Mouse (Mus musculus) gastrocnemius, adult 8-10 months (tissue): Measurements from ENCODE around the gene Zc3h6. TPM values are rescaled to one million over a fixed set of nuclear protein-coding genes. Genes with fewer than 3 reads are reported as not detected.

Experiments
- DNase-seq, 2 experiments: peaks; one replicate each; pipeline ENCODE4 v3.0.0; 2022; ENCODE audit warnings: low spot score in 2 of 2
- microRNA-seq: library from miRNA; unstranded; fragments of <30 nt; microRNA quantifications from one replicate; pipeline ENCODE4 v1.2.0, GENCODE M21; 2022
- total RNA-seq, 4 experiments: library from RNA; stranded (reverse); gene quantifications; 2 replicates each; pipeline ENCODE4 v1.2.4; 2022

Zc3h6 gene
- total RNA-seq, 4 experiments from 2014 or later = 6.4 to 11.8 (median 10.0) TPM

DNA sequence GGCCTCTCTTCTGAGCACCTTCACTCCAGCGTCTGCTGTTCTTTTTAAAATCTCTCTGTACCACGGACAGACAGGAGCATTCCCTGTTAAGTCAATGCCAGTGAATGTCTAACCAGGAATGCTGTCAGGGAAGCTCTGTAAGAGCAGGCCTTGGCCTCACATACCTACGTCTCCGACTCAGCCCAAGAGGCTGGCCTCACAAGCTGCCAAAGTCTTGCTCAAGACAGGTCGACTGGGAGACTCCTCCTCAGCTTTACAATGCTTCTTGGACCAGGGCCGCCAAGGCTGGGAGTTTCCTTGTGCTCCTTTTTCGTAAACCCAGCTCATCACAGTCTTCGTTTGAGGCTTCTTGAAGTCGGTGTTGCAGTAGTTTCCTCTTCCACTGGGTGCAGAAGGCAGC is 57.6 kb downstream of the Zc3h6 start:
- no peak for DNase-seq

DNA sequence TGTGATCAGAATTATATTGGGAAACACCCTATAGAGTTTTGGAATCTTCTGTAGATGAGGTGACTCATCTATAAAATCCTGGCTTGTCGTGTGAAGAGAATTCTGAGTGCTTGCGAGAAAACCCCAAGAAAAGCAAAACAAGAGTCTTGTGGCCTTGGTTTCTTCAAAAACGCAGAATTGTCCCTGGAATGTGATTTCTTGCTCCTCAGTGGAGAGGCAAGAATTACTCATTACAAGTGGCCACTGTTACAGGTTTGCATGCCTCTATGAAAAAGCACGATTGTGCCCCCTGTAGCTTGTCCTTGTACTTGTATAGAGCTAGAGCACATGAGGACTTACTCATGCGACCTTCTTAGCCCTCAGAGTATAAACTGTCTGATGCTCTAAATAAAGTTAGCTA is 68.2 kb downstream of the Zc3h6 start:
- DNase-seq = no peak

DNA sequence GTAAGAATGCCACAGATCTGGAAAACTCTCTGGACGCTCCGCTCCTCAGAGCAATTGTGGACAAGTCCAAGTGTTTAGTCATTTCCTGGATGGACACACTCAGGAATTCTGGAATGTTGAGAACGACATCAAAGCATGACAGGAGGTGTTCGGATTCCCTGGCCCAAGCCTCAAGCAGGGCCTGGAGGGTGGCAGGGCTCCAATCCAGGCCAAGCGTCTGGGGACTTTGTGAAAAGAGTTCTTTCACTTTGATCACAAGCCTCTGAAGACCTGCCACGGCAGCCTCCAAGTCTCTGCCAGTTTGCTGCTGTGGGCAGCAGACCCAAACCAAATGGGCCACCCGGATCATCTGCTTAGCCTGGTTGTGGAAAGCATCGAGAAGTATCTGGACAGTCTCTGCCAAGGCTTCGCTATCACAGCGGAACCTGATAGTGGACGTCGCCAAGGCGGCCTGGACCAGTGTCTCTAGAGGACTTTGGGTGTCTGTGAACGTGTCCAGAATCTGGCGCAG is 71.3 kb downstream of the Zc3h6 start:
- DNase-seq = no peak

DNA sequence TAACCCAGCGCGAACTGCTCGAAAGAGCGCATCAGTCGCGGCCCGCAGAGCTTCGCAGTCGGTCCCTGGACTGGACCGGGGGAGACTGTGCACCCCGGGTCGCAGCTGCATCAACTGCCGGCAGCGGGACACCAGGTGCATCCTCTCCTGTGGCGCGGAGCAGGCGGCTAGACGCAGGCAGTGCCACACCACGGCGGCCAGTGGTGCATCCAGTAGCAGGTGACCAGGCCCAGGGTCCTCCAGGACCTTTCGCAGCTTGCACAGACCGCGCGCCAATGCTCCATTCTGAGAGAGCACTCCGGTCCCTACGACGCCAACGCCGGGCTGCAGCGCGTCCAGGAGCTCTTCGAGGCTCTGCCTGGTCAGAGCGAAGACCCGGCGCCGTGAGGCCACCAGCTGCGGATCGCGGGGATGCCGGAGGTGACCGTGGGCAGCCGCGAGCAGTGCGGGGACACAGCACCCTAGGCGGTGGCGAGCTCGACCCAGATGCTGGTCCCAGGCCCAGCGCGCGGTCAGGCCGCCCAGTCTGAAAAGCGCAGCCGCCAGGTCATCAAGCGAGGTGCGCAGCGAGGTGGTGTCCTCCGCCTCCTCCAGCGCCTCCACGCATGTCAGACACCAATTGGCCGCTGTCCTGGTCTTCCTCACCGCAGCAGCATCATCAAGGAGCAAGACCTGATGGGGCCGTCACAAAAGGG is 71.9 kb downstream of the Zc3h6 start:
- DNase-seq = no peak

DNA sequence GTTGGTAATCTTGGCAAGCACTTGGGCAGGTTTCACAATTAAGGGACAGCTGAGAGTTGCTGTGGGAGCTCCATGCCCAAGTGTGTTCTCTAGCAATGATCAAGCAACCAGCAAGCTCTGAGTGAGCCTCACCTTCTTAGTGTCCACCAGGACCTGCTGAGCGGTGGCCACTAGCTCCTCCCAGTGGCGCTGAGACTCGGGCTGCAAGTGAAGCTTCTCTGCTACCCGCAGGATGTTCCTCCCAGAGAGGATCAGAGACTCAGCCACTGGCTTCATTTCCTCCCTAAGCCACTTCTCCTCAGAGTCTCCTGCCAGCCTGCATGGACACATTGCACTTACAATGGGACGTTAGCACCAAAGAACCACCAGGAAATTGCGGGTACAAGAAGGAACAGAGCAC is 73.4 kb downstream of the Zc3h6 start:
- DNase-seq = no peak

DNA sequence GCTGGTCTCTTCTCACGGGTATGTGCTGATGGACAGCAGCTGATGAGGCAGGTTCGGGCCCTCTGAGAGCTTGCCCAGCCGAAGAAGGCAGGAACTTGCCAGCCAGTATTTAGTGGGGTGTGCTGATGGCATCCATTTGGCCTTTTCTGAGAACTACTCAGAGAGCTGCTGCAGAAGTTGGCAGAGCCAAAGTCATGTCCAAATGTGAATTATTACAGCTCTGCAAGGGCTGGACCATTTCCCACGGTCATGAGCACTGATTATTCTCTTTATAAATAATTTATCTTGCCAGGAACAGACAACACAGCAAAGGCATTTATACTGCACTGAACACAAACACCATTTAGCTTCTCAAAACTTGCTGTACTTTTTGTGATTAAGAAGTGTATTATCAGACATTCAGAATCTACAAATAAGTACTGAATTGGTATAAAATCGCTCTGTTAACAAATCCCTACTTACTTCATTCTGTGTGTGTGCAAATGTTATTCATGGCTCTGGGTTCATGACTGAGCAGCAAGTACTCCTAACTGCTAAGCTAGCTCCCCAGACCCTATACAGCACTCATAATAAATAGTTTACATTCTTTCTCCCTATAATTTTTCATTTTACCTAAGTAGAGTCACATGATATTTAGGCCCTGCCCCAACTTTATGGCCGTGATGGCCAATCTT is 79.1 kb downstream of the Zc3h6 start:
- no peak for DNase-seq

DNA sequence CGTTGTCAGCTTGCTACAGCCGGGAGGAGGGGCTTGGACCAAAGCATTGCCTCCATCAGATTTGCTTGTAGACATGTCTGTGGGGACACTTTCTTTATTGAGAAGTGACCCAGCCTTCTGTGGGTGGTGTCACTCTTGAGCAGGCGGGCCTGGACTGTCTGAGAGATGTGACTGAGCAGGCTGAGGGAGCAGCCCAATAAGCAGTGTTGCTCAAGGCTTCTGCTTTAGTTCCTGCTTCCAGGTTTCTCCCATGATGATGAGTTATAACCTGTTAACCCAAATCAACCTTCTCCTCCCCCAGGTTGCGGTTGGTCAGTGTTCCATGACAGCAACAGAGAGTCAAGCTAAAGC is 79.6 kb downstream of the Zc3h6 start:
- no peak for DNase-seq

DNA sequence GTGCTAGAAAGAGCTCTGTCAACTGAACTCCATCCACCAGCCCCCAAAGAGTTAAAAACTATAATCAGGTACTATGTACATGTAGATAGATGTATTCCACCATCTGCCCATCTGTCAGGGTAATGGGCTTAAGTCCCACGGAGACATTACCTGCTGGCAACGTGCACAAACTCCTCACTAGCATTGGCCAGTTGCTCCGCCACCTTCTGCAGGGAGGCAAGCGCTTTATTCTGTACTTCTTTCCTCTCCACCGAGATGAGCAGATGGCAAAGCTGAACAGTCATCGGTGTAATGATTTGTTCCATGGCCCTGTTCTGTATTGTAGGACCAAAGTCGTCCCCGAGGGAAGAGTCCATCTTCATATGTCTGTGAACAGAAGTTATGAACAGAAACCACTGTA is 80.6 kb downstream of the Zc3h6 start, which contains the start of gene Vinac1:
Gene Vinac1 (minus strand): TSS at position 362 of the 400 bp plus-strand sequence.
- DNase-seq = no peak

DNA sequence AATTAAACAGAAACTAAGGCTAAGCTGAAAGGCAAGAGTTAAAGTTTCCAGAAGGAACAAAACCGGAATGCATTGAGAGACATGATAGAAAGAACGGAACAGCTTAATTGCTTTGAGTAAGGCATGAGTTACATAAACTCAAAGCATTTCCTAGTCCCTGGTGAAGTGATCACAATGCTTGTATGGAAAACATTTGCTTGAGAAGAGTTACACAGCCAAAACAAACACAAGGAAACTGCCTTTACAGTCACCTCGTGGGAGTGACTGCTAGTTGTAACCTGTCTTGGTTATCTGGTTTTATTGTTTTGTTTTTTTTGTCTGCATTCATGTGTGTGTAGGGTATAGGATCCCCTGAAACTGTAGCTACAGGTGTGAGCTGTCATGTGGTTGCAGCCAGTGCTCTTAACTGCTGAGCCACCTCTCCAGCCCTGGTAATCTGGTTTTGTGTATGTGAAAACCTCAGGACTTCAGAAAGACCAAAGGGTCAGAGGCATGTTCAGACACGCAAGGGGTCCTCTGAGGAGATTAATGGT is 85.3 kb downstream of the Zc3h6 start:
- DNase-seq = no peak

DNA sequence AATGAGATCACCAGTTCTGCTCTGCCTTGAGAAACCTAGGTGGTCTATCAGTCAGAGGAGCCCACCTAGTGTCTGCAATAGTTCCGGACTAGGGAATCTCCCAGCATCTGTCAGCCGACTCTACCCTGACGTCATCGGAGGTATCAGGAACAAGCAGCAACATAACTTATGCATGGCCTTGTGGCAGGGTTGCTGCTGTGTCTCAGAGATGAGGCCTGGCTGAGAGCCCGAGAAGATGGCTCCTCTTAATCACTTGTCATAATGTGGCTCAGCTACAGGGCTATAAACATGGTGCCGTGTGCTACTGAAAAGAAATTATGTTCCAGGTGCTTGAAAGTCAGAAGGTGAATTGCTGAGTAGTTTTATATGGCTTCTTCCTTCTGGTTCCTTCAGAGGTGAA is 88.5 kb downstream of the Zc3h6 start:
- DNase-seq = no peak

DNA sequence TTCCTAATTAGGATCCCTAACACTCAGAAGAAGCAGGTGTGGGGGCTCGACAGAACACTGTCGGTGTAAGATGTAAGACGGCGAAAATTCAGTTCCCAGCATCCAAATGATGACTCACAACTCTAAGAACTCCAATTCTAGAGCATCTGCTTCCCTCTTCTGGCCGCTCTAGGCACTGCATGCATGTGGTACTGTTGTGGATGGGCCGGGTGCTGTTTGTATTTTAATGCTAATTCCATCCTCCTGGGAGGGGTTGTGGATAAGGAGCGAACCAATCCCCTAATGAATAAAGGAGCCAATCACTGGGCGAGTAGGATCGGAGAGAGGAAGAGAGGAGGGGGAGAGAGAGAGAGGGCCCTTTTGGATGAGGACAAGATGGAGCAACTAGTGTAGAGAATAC is 89.4 kb downstream of the Zc3h6 start:
- DNase-seq = no peak

DNA sequence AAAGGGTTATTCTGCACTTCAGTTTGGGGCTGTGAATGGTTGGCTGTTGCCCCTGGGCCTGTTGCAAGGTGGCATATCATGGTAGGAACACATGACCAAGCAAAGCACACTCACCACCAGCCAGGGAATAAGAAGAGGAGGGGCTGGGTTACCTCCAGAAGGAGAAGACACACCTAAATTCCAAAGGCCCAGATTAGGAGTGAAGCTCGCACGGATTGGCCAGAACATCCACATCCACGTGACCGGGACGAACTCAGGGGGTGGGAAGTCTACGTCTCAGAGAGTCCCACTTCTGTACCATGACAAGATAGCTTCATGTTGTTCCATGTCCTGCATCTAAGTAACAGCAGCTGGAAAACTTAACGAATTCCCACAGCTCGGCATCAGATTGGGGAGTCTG is 90.1 kb downstream of the Zc3h6 start:
- DNase-seq = no peak

DNA sequence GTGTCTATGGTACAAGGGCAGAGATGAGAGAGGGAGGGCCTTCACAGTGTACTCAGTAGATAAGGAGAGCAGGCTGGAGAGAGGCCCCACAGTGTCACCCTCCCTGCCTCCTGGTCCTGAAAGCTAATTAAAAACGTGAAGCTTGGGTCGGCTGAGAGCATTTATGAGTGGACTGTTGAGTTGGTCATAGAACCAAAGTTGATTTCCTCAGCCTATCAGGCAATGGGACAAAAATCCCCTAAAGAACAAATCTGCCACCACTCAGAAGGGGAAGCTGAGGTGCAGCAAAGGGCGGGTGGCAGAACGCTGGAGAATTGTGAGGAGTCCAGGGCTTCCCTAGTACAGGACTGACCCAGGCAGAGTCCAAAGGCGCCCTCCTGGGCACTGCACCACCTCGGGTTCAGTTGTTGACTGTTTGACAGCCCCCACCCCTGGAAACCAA is 90.7 kb downstream of the Zc3h6 start:
- DNase-seq = no peak

DNA sequence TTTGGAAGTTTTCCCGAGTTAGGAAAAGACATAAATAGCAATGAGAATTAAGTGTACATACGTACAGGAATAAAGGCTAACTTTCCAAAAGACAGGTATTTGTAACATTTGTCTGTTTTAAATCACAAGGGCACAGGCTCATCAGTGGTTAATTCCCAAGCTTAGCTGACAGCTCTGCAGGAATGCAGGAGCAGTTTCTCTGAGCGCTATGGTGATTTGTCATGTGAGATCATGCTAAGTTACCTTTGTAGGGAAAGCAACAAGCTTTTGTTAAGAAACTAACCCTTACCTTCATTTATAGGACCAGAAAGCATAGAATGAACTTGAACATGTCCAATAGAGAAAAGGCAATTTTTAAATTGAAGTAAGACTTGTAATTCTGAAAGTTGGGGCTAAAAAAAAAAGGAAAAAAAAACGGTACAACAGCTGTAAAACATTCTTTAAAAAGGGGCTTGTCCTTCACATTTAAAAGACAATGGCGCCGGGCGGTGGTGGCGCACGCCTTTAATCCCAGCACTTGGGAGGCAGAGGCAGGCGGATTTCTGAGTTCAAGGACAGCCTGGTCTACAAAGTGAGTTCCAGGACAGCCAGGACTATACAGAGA is 94.4 kb downstream of the Zc3h6 start:
- DNase-seq = no peak

DNA sequence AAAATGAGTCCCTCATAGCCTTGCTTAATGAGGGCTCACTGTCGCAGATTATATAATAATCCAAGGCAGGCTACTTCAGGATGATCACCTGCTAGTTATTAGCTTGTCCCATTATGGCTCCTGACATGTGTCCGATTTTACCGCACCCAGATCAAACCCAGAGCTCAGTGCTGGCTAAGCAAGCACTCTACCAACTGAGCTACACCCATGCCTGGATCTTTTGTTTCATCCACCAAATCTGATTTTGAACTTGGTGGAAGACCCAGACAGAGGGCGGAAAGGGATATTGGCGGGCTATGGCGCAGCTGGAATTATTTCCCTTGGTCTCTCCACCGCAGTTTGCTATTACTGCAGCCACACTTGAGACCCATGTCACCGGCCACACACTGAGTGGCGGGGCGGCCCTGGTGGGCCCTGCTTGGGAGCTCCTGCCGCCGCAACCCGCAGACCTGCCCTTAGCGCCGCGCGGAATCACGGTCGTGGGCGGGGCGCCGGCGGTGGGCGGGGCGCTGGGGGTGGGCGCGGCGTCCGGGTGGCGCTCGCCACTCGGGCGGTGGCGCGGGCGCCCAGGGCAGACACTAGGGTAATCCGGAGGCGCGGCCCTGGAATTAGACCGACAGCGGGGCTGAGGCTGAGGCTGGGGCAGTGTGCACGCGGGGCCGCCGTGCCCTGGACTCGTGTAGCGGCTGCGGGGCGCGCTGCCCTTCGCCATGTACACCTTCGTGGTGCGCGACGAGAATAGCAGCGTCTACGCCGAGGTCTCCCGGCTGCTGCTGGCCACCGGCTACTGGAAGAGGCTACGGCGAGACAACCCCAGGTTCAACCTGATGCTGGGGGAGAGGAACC is 98.5 kb downstream of the Zc3h6 start, which contains the start of gene Ttl:
Gene Ttl (plus strand): TSS at position 506 of the 846 bp plus-strand sequence.
- DNase-seq = peak; percentile 63 to 76

DNA sequence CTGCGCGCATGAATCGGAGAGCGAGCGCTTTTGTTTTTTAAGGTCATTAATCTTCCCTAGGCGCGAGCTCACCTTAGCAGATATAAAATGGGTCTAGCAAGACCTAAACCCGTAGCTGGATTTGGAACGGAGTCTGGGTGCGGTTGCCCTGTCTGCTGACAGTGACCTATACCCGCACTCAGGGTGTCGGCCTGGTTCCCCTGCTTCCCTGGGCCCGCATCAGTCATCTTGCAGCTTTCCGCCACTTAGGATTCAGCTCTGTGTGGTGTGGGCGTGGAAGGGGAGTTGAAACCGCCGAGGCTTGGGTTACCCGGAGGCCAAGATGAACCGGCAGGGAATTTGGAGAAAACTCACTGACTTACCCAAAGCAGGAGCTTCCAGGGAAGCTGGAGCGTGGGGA is 99.1 kb downstream of the Zc3h6 start:
- peak; percentile 18 to 24 for DNase-seq

Small RNA genes within 50 kb of the gene (microRNA-seq; reads per million reads assigned to microRNA genes)
- not detected for gene Gm22859

Other genes starting within 250 kb of the Zc3h6 start
- 10 to 100 TPM; 11.1 to 16.4 (median 14.1) TPM for gene Tmem87b, start 149.3 kb upstream of the Zc3h6 start, total RNA-seq
- gene Fbln7, start 104.4 kb upstream of the Zc3h6 start, total RNA-seq = 1 to 10 TPM; 1.4 to 2.7 (median 1.8) TPM
- gene Zc3h8, start 23.3 kb upstream of the Zc3h6 start, total RNA-seq = 1 to 10 TPM; 7.8 to 9.9 (median 8.0) TPM
- gene Gm10762, start 323 bp downstream of the Zc3h6 start, total RNA-seq = 10 to 100 TPM; 16.0 to 22.3 (median 18.3) TPM
- not detected for gene Vinac1, start 80.8 kb downstream of the Zc3h6 start, total RNA-seq
- gene Ttl, start 98.5 kb downstream of the Zc3h6 start, total RNA-seq = 1 to 10 TPM; 6.2 to 9.0 (median 7.6) TPM
- gene Polr1b, start 133.6 kb downstream of the Zc3h6 start, total RNA-seq = 10 to 100 TPM; 10.9 to 13.7 (median 11.3) TPM
- gene Chchd5, start 162.3 kb downstream of the Zc3h6 start, total RNA-seq = 10 to 100 TPM in 2 of 4 experiments, 1 to 10 TPM in 2; 8.5 to 11.0 (median 9.5) TPM
- 10 to 100 TPM in 1 of 4 experiments, 1 to 10 TPM in 3; 7.5 to 11.3 (median 8.6) TPM for gene Slc20a1, start 231.4 kb downstream of the Zc3h6 start, total RNA-seq